Mouse (Mus musculus): Measurements from ENCODE around the gene Lrrc2. TPM values are rescaled to one million over a fixed set of nuclear protein-coding genes. Genes with fewer than 3 reads are reported as not detected.

The Lrrc2 gene
- total RNA-seq (2012; rRNA removed) (1.0 and 1.6 TPM in 2 replicates), total RNA-seq (2014; rRNA removed) (3.6 and 3.8 TPM in 2 replicates), polyA plus RNA-seq (2012; ENCODE audit: insufficient read length, low read depth) (1.5 and 1.6 TPM in 2 replicates)

DNA sequence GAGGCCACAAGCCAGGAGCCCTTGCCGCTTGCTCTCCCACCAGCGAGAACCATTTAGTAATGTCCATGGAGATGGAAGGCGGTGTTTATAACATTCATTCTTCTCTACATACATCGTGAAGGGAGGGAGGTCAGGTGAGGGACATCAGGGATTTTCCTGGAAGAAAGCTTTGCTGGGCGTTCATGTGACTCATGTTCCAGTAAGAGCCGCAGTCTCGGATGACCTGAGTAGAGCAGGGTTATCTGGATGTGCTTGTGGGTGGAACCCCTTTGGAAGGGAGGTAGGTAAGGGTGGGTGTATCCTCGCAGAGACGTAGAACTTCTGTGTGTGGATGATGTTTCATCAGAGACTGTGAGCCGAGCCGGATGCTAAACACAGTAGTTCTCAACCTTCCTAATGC is at the start of gene Lrrc2:
Lrrc2 (plus strand) TSS at position 149 of the 400 bp plus-strand sequence.
- dilution Hi-C loops (cut with MboI; ENCODE audit: extremely low pct_ligation_motif_present, extremely low pct_unique_long_range_greater_than_20kb, low sequenced_read_pairs) (no loop called here), in situ Hi-C loops (cut with MboI; ENCODE audit: low pct_ligation_motif_present, low pct_unique_long_range_greater_than_20kb, low sequenced_read_pairs) (no loop called here)
- Histone ChIP-seq H3K9me3 (replicated peaks; ENCODE audit: low read length) (peaks cover 2% of the 10 kb centered on the region), H3K4me1 (ENCODE audit: control insufficient read depth in 1 of 2, insufficient read depth in 2 of 2) (no peaks in the 10 kb centered on the region), H3K27ac (ENCODE audit: insufficient read depth, low read depth) (no peak within 1 kb of the TSS), H3K4me2 (ENCODE audit: insufficient read depth, low read depth, poor library complexity, severe bottlenecking) (no peak within 1 kb of the TSS), H3K27me3 (replicated peaks) (no peaks in the 10 kb centered on the region), H3K9ac (ENCODE audit: insufficient read depth, low read depth) (no peak within 1 kb of the TSS), H3K36me3 (replicated peaks in 1 of 2; ENCODE audit: control insufficient read depth in 1 of 2, insufficient read depth in 1 of 2, low read length in 1 of 2) (no peaks in the 10 kb centered on the region), H3K79me2 (replicated peaks; ENCODE audit: control insufficient read depth, extremely low read depth, insufficient read depth, poor library complexity, severe bottlenecking) (no peaks in the 10 kb centered on the region), H3K4me3 (replicated peaks in 1 of 3; ENCODE audit: low read depth in 2 of 3, low read length in 2 of 3, poor library complexity in 1 of 3) (no peak within 1 kb of the TSS)
- no peak for DNase-seq (ENCODE audit: extremely low read depth)
- TF ChIP-seq RCOR1 (conservative IDR thresholded peaks at IDR 0.05; ENCODE audit: low read depth, low read length) (no peak), E2F4 (IDR thresholded peaks at IDR 0.05; ENCODE audit: insufficient replicate concordance, low read depth, low read length) (no peak), NRF1 (IDR thresholded peaks at IDR 0.05; ENCODE audit: low read depth, low read length) (no peak), USF1 (IDR thresholded peaks at IDR 0.05; ENCODE audit: low read depth, low read length) (no peak)

DNA sequence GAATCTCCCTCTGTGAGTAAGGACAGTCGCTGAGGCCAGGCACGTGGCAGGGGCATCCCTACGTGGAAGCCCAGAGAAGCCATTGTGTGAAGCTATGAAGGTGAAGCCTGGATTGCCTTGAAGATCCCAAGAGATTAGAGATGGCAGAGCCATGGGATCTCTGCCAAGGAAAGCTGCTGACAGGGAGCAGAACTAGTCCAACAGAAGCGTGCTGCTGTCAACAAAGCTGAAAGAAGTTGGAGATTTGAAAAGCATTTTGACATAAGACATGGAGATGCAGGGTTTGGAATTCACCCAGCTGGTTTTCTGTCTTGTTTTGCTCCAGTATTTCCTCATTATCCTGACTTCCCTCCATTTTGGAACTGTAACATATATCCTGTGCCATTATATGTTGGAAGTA is 49.1 kb upstream of the Lrrc2 start:
- TF ChIP-seq TBP (conservative IDR thresholded peaks at IDR 0.05; ENCODE audit: low read depth, low read length) (no peak), NELFE (IDR thresholded peaks at IDR 0.05; ENCODE audit: low read depth, low read length) (no peak), USF1 (IDR thresholded peaks at IDR 0.05; ENCODE audit: low read depth, low read length) (no peak), RAD21 (IDR thresholded peaks at IDR 0.05; ENCODE audit: low read depth, low read length) (no peak), CHD1 (IDR thresholded peaks at IDR 0.05; ENCODE audit: low read depth, low read length) (no peak), RCOR1 (conservative IDR thresholded peaks at IDR 0.05; ENCODE audit: low read depth, low read length) (no peak), CHD2 (IDR thresholded peaks at IDR 0.05; ENCODE audit: low read length) (no peak), MXI1 (IDR thresholded peaks at IDR 0.05; ENCODE audit: low read depth, low read length) (no peak), ELF1 (IDR thresholded peaks at IDR 0.05; ENCODE audit: low read depth, low read length) (no peak), POLR2AphosphoS2 (IDR thresholded peaks at IDR 0.05; ENCODE audit: low read depth, low read length) (no peak), KAT2A (IDR thresholded peaks at IDR 0.05; ENCODE audit: insufficient replicate concordance, low read length) (no peak), ZC3H11A (IDR thresholded peaks at IDR 0.05; ENCODE audit: low read depth, low read length) (no peak), MAFK (IDR thresholded peaks at IDR 0.05; ENCODE audit: insufficient replicate concordance, low read length) (no peak), IRF4 (IDR thresholded peaks at IDR 0.05; ENCODE audit: low read depth, low read length) (no peak), MYC (IDR thresholded peaks at IDR 0.05; ENCODE audit: low read depth, low read length) (no peak), E2F4 (IDR thresholded peaks at IDR 0.05; ENCODE audit: insufficient replicate concordance, low read depth, low read length) (no peak), ETS1 (conservative IDR thresholded peaks at IDR 0.05; ENCODE audit: low read depth, low read length) (no peak)
- DNase-seq (ENCODE audit: extremely low read depth) = no peak
- no peaks in the 10 kb centered on the region for H3K27me3 ChIP-seq (replicated peaks)
- no peak overlapping the region for H3K4me3 ChIP-seq (replicated peaks in 1 of 3; ENCODE audit: low read depth in 2 of 3, low read length in 2 of 3, poor library complexity in 1 of 3)
- no peak overlapping the region for H3K27ac ChIP-seq (ENCODE audit: insufficient read depth, low read depth)
- peaks cover 9% of the 10 kb centered on the region for H3K9me3 ChIP-seq (replicated peaks; ENCODE audit: low read length)
- dilution Hi-C loops (cut with MboI; ENCODE audit: extremely low pct_ligation_motif_present, extremely low pct_unique_long_range_greater_than_20kb, low sequenced_read_pairs) (no loop called here), in situ Hi-C loops (cut with MboI; ENCODE audit: low pct_ligation_motif_present, low pct_unique_long_range_greater_than_20kb, low sequenced_read_pairs) (no loop called here)
- no peaks in the 10 kb centered on the region for H3K79me2 ChIP-seq (replicated peaks; ENCODE audit: control insufficient read depth, extremely low read depth, insufficient read depth, poor library complexity, severe bottlenecking)
- H3K36me3 ChIP-seq (replicated peaks in 1 of 2; ENCODE audit: control insufficient read depth in 1 of 2, insufficient read depth in 1 of 2, low read length in 1 of 2) = peaks cover 0 to 25% of the 10 kb centered on the region in 2 experiments
- H3K4me2 ChIP-seq (ENCODE audit: insufficient read depth, low read depth, poor library complexity, severe bottlenecking) = no peak overlapping the region
- H3K9ac ChIP-seq (ENCODE audit: insufficient read depth, low read depth) = no peak overlapping the region
- H3K4me1 ChIP-seq (ENCODE audit: control insufficient read depth in 1 of 2, insufficient read depth in 2 of 2) = peaks cover 0 to 20% of the 10 kb centered on the region in 2 experiments; a peak in 1 of 4 replicates
